ENCODE assay signal across 9 mouse cellular contexts in genomic region chr5:124248845-124249613, GRCm38 (mm10). TPM values are rescaled to one million over a fixed set of nuclear protein-coding genes. Genes with fewer than 3 reads are reported as not detected.
A peak's percentile ranks its signal among the peaks of the same experiment; 100 is the strongest.
DNase-seq lines count a peak whose midpoint lies in the region; ATAC-seq and TF ChIP-seq lines count a peak whose summit lies in the region.
"Had no signal": no experiment of that assay in that cellular context is flagged by ENCODE, and none has a peak within 500 bp of the region (broad histone marks: within the 10 kb centered on the region; RNA-seq: fewer than 3 reads in every experiment).

No protein-coding gene starts in this region.

- H3K9ac ChIP-seq in forebrain, embryonic 13.5 days: peak overlapping the region; percentile 84
- H3K9ac ChIP-seq in limb, embryonic 12.5 days (replicated peaks): peak overlapping the region; percentile 79
- H3K9ac ChIP-seq in midbrain, embryonic 14.5 days (replicated peaks; ENCODE audit: low read length): peak overlapping the region; percentile 83

- peak overlapping the region; percentile 66 for H3K4me3 ChIP-seq in layer of hippocampus, adult 2 months
- peak overlapping the region; percentile 94 for H3K4me3 ChIP-seq in brown adipose tissue, adult 24 weeks (ENCODE audit: insufficient read depth, low read depth, low read length)
- peak overlapping the region; percentile 70 for H3K4me3 ChIP-seq in forebrain, embryonic 13.5 days
- H3K4me3 ChIP-seq in hindbrain, embryonic 10.5 days: peak overlapping the region; percentile 73
- H3K4me3 ChIP-seq in limb, embryonic 12.5 days (replicated peaks): peak overlapping the region; percentile 70
- H3K4me3 ChIP-seq in midbrain, embryonic 14.5 days (replicated peaks; ENCODE audit: low read depth, low read length): peak overlapping the region; percentile 56
- peak overlapping the region; percentile 83 for H3K4me3 ChIP-seq in testis, adult 2 months (ENCODE audit: control insufficient read depth, low read depth, low read length)

- peaks cover 16% of the 10 kb centered on the region for H3K4me1 ChIP-seq in brown adipose tissue, adult 24 weeks (ENCODE audit: control insufficient read depth, insufficient read depth, insufficient read length, low read length)
- peaks cover 21% of the 10 kb centered on the region for H3K4me1 ChIP-seq in forebrain, embryonic 13.5 days
- H3K4me1 ChIP-seq in hindbrain, embryonic 10.5 days (replicated peaks): peaks cover 35% of the 10 kb centered on the region
- peaks cover 17% of the 10 kb centered on the region for H3K4me1 ChIP-seq in limb, embryonic 12.5 days (replicated peaks)
- peaks cover 18% of the 10 kb centered on the region for H3K4me1 ChIP-seq in midbrain, embryonic 14.5 days (ENCODE audit: control insufficient read depth, insufficient read depth, low read length)
- H3K4me1 ChIP-seq in testis, adult 2 months (ENCODE audit: control insufficient read depth, insufficient read depth, low read length): peaks cover 15% of the 10 kb centered on the region

- peak overlapping the region; percentile 92 for H3K4me2 ChIP-seq in forebrain, embryonic 13.5 days
- peak overlapping the region; percentile 86 for H3K4me2 ChIP-seq in limb, embryonic 12.5 days
- peak overlapping the region; percentile 63 for H3K4me2 ChIP-seq in midbrain, embryonic 14.5 days (ENCODE audit: low read length)

- H3K27ac ChIP-seq in layer of hippocampus, adult 2 months: peak overlapping the region; percentile 92
- H3K27ac ChIP-seq in brown adipose tissue, adult 24 weeks (replicated peaks; ENCODE audit: low read depth, low read length): peak overlapping the region; percentile 86
- peak overlapping the region; percentile 3 for H3K27ac ChIP-seq in forebrain, embryonic 13.5 days
- H3K27ac ChIP-seq in hindbrain, embryonic 10.5 days: peak overlapping the region; percentile 90
- H3K27ac ChIP-seq in limb, embryonic 12.5 days: peak overlapping the region; percentile 12; the same call in 1 of the 2 replicates
- H3K27ac ChIP-seq in midbrain, embryonic 14.5 days (replicated peaks; ENCODE audit: low read depth, low read length): peak overlapping the region; percentile 79
- H3K27ac ChIP-seq in testis, adult 2 months (ENCODE audit: control insufficient read depth, insufficient read depth, low read depth, low read length): peak overlapping the region; percentile 86
- H3K27ac ChIP-seq: macrophage had no signal

- no peaks in the 10 kb centered on the region for H3K9me3 ChIP-seq in forebrain, embryonic 13.5 days (replicated peaks)
- H3K9me3 ChIP-seq in hindbrain, embryonic 10.5 days: no peaks in the 10 kb centered on the region
- H3K9me3 ChIP-seq in limb, embryonic 12.5 days: no peaks in the 10 kb centered on the region
- H3K9me3 ChIP-seq in midbrain, embryonic 14.5 days (ENCODE audit: control insufficient read depth, low read length): no peaks in the 10 kb centered on the region

- TF ChIP-seq POLR2A in testis, adult 2 months (IDR thresholded peaks at IDR 0.05; ENCODE audit: control insufficient read depth, low read depth, low read length): no peak

- WGBS in forebrain, embryonic 13.5 days: under 1% methylated on average over 55 of the region's 77 CpGs
- 3% methylated on average over 77 of the region's 77 CpGs for WGBS in hindbrain, embryonic 10.5 days
- WGBS in limb, embryonic 12.5 days: 1% methylated on average over 77 of the region's 77 CpGs
- under 1% methylated on average over 70 of the region's 77 CpGs for WGBS in midbrain, embryonic 14.5 days

- TF ChIP-seq CTCF in layer of hippocampus, adult 2 months (conservative IDR thresholded peaks at IDR 0.05): no peak
- TF ChIP-seq CTCF in testis, adult 2 months (IDR thresholded peaks at IDR 0.05; ENCODE audit: control insufficient read depth, insufficient read depth, insufficient replicate concordance, low read depth, low read length): no peak

- 0 out of 2 replicates have a peak, but pooled peaks cover 13% of the 10 kb centered on the region for H3K27me3 ChIP-seq in forebrain, embryonic 13.5 days
- H3K27me3 ChIP-seq in hindbrain, embryonic 10.5 days (ENCODE audit: insufficient read depth, poor library complexity, severe bottlenecking): peaks cover 8% of the 10 kb centered on the region; the same call in 1 of the 2 replicates
- 0 out of 2 replicates have a peak, but pooled peaks cover 7% of the 10 kb centered on the region for H3K27me3 ChIP-seq in limb, embryonic 12.5 days
- H3K27me3 ChIP-seq in midbrain, embryonic 14.5 days (ENCODE audit: control insufficient read depth, insufficient read depth, low read length): no peaks in the 10 kb centered on the region
- no peaks in the 10 kb centered on the region for H3K27me3 ChIP-seq in testis, adult 2 months (ENCODE audit: control insufficient read depth, insufficient read depth, low read length)

- DNase-seq in layer of hippocampus, adult 2 months (ENCODE audit: low spot score in 2 of 2): no peak
- no peak for DNase-seq in layer of hippocampus, adult 11-12 months (ENCODE audit: low spot score)
- peak; percentile 55 for DNase-seq in hindbrain, embryonic 10.5 days (ENCODE audit: low spot score)
- DNase-seq in midbrain, embryonic 14.5 days: peak; percentile 78

- H3K36me3 ChIP-seq in forebrain, embryonic 13.5 days (ENCODE audit: poor library complexity, severe bottlenecking): peaks cover 14% of the 10 kb centered on the region; the same call in 1 of the 2 replicates
- H3K36me3 ChIP-seq in hindbrain, embryonic 10.5 days: peaks cover 17% of the 10 kb centered on the region
- H3K36me3 ChIP-seq in limb, embryonic 12.5 days: peaks cover 30% of the 10 kb centered on the region
- H3K36me3 ChIP-seq in midbrain, embryonic 14.5 days (ENCODE audit: control insufficient read depth, insufficient read depth, low read length): peaks cover 12% of the 10 kb centered on the region; the same call in 1 of the 2 replicates
- no peaks in the 10 kb centered on the region for H3K36me3 ChIP-seq in testis, adult 2 months (ENCODE audit: control insufficient read depth, insufficient read depth, low read length)

- peak; percentile 57 for ATAC-seq in forebrain, embryonic 13.5 days
- peak; percentile 50; the same call in 1 of the 2 replicates for ATAC-seq in limb, embryonic 12.5 days (ENCODE audit: insufficient number of reproducible peaks, insufficient read depth, low FRiP score, low TSS enrichment, low read depth)
- ATAC-seq in midbrain, embryonic 14.5 days (ENCODE audit: low FRiP score, low TSS enrichment): peak; percentile 67

RNA-seq across cellular contexts. Expression of gene Pitpnm2, which starts 0.5 kb away (rescaled TPM):
- total RNA-seq in layer of hippocampus, adult 2 months (2021): 100 to 1,000 TPM; 379 to 394 TPM
- polyA plus RNA-seq in brown adipose tissue, adult 24 weeks (2012; ENCODE audit: insufficient read depth, insufficient read length, missing spikeins): 20.3 and 21.8 TPM in 2 replicates
- 5.4 and 6.5 TPM in 2 replicates for polyA plus RNA-seq in forebrain, embryonic 13.5 days (2015; fragmentation: Nextera tagmentation; extraction: Ambion mirVana)
- polyA plus RNA-seq in hindbrain, embryonic 10.5 days (2016; fragmentation: Nextera tagmentation; extraction: Ambion mirVana): 3.2 and 3.6 TPM in 2 replicates
- polyA plus RNA-seq in limb, embryonic 12.5 days (2016; fragmentation: Nextera tagmentation; extraction: Ambion mirVana): 3.1 and 3.6 TPM in 2 replicates
- polyA plus RNA-seq in midbrain, embryonic 14.5 days (2014; fragmentation: Nextera tagmentation; extraction: Ambion mirVana): 10.7 and 11.6 TPM in 2 replicates
- 54.9 and 61.9 TPM in 2 replicates for polyA plus RNA-seq in testis, adult 2 months (2012; rRNA removed)

Comparison
In these comparisons a context has a peak if more than half of its experiments do, and no peak if none do; other contexts are left out.
1. DNase-seq: peak in hindbrain, embryonic 10.5 days (single experiment) and midbrain, embryonic 14.5 days (single experiment); none in layer of hippocampus, adult 2 months (0 of 2) and layer of hippocampus, adult 11-12 months (single experiment).
2. H3K27ac ChIP-seq: peak in every context shown above with its lines; median percentile 92 in layer of hippocampus, adult 2 months; 90 in hindbrain, embryonic 10.5 days; 86 in brown adipose tissue, adult 24 weeks; 86 in testis, adult 2 months; 79 in midbrain, embryonic 14.5 days; 12 in limb, embryonic 12.5 days; 3 in forebrain, embryonic 13.5 days.
3. Peak in every context shown above with its lines, with median percentiles within 50 percentile points of each other: H3K4me3 ChIP-seq, ATAC-seq, H3K4me2 ChIP-seq and H3K9ac ChIP-seq.